9 mouse cellular contexts compared by ENCODE assay signal in the genomic region with DNA sequence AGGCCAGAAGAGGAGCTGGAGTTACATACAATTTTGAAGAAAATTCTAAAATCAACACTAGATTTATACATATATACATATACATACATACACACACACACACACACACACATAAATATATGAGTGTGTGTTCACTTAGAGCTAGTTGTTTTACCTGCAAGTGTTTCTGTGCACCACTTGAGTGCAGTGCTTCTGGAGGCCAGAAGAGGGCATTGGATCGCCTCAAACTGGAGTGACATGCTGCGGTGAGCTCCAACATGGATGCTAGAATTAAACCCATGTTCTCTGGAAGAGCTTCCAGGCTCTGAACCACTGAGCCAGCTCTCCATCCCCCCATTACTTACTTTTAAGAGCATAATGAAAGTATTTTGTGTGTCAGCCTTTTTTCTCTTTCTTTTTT. TPM values are rescaled to one million over a fixed set of nuclear protein-coding genes. Genes with fewer than 3 reads are reported as not detected.
DNase-seq lines count a peak whose midpoint lies in the region; ATAC-seq lines count a peak whose summit lies in the region.
"Had no signal": no experiment of that assay in that cellular context is flagged by ENCODE, and none has a peak within 500 bp of the region (broad histone marks: within the 10 kb centered on the region; RNA-seq: fewer than 3 reads in every experiment).

No protein-coding gene starts in this region.

- DNase-seq in liver (peak; percentile 18), R1 (ENCODE audit: low read depth, low spot score) (peak; percentile 72)
- peak; percentile 44 for DNase-seq in splenic B cell, adult 2 months (ENCODE audit: low read depth, low spot score)
- DNase-seq in right cerebral cortex, postnatal 4 days: no peak
- DNase-seq in cerebellum, postnatal 4 days (ENCODE audit: low spot score in 2 of 2): no peak
- DNase-seq: cerebellum, adult 18-20 months had no signal

- peaks cover 8% of the 10 kb centered on the region for H3K4me1 ChIP-seq in liver, embryonic 12.5 days
- H3K4me1 ChIP-seq: heart, embryonic 10.5 days had no signal

- no peaks in the 10 kb centered on the region for H3K36me3 ChIP-seq in liver, embryonic 12.5 days
- no peaks in the 10 kb centered on the region for H3K36me3 ChIP-seq in splenic B cell, adult 2 months (ENCODE audit: control insufficient read depth, insufficient read depth, low read length, poor library complexity, severe bottlenecking)
- H3K36me3 ChIP-seq: heart, embryonic 10.5 days had no signal

- no peaks in the 10 kb centered on the region for H3K9me3 ChIP-seq in liver, embryonic 12.5 days (replicated peaks)
- H3K9me3 ChIP-seq: heart, embryonic 10.5 days had no signal

- no peak overlapping the region for H3K9ac ChIP-seq in liver, embryonic 12.5 days

- H3K27ac ChIP-seq in liver, embryonic 12.5 days: no peak overlapping the region
- H3K27ac ChIP-seq: heart, embryonic 10.5 days had no signal

- H3K4me3 ChIP-seq in liver, embryonic 12.5 days: no peak overlapping the region
- H3K4me3 ChIP-seq: heart, embryonic 10.5 days had no signal

- WGBS in liver, embryonic 12.5 days (ENCODE audit: insufficient replicate concordance): 25% methylated on average over 2 of the region's 2 CpGs

- no peaks in the 10 kb centered on the region for H3K27me3 ChIP-seq in liver, embryonic 12.5 days (replicated peaks)
- no peaks in the 10 kb centered on the region for H3K27me3 ChIP-seq in splenic B cell, adult 2 months (ENCODE audit: control insufficient read depth, insufficient read depth, low read length, poor library complexity, severe bottlenecking)

- no peak for ATAC-seq in liver, embryonic 12.5 days
- ATAC-seq in erythroid progenitor cell, adult 5-6 weeks (replicated peaks; ENCODE audit: low FRiP score, poor library complexity, severe bottlenecking): peak; percentile 52; the same call in 1 of the 2 replicates

- no peak overlapping the region for H3K4me2 ChIP-seq in liver, embryonic 12.5 days

RNA-seq across cellular contexts. Expression of a gene that starts 14.1 kb away (rescaled TPM):
- polyA plus RNA-seq in liver, embryonic 12.5 days (2016; fragmentation: Nextera tagmentation; extraction: Ambion mirVana): 0.82 and 0.91 TPM in 2 replicates
- 1.4 and 3.8 TPM in 2 replicates for total RNA-seq in erythroid progenitor cell, adult 5-6 weeks (2015; ENCODE audit: low replicate concordance)
- 0.26 and 0.38 TPM in 2 replicates for total RNA-seq in erythroid progenitor cell, adult 5-6 weeks (2017; ENCODE audit: low replicate concordance)

RNA-seq across cellular contexts. Expression of a gene that starts 17.6 kb away (rescaled TPM):
- polyA plus RNA-seq in liver, embryonic 12.5 days (2016; fragmentation: Nextera tagmentation; extraction: Ambion mirVana): 4.6 and 5.6 TPM in 2 replicates
- total RNA-seq in erythroid progenitor cell, adult 5-6 weeks (2015; ENCODE audit: low replicate concordance): 13.3 and 20.1 TPM in 2 replicates
- 12.3 and 15.4 TPM in 2 replicates for total RNA-seq in erythroid progenitor cell, adult 5-6 weeks (2017; ENCODE audit: low replicate concordance)

Comparison
In these comparisons a context has a peak if more than half of its experiments do, and no peak if none do; other contexts are left out.
1. DNase-seq: peak in liver (single experiment), R1 (single experiment) and splenic B cell, adult 2 months (single experiment); none in right cerebral cortex, postnatal 4 days (single experiment) and cerebellum, postnatal 4 days (0 of 2).